Mouse (Mus musculus) forebrain, embryonic 10.5 days (tissue): ENCODE measurements at regions not wholly inside any gene's neighbourhood (a gene's known extent, or its start where the extent isn't known, plus 50 kb on each side); places are given as distances from the start of the nearest gene placed in this dataset.

Source experiments
- DNase-seq: peaks from one replicate; pipeline ENCODE4 v3.0.0-alpha.2; 2017; ENCODE audit warnings: low spot score; ENCODE audit errors: extremely low spot score
- H3K27ac ChIP-seq: fragments of 300-500 bp; sonication (generic); 2 replicates; pipeline ENCODE4 v1.5.1; 2016; ENCODE audit warnings: mild to moderate bottlenecking
- H3K27me3 ChIP-seq: fragments of 300-500 bp; sonication (generic); 2 replicates; pipeline ENCODE4 v1.6.1; 2016; ENCODE audit warnings: mild to moderate bottlenecking; ENCODE audit not compliant: poor library complexity, severe bottlenecking
- H3K36me3 ChIP-seq: fragments of 300-500 bp; sonication (generic); replicated peaks from 2 replicates; pipeline ENCODE4 v1.6.1; 2016; ENCODE audit warnings: mild to moderate bottlenecking, moderate library complexity
- H3K4me1 ChIP-seq: fragments of 300-500 bp; sonication (generic); 2 replicates; pipeline ENCODE4 v1.6.1; 2016
- H3K4me3 ChIP-seq: fragments of 300-500 bp; sonication (generic); 2 replicates; pipeline ENCODE4 v1.5.1; 2016; ENCODE audit warnings: mild to moderate bottlenecking, moderate library complexity
- H3K9me3 ChIP-seq: fragments of 300-500 bp; sonication (generic); 2 replicates; pipeline ENCODE4 v1.6.1; 2016; ENCODE audit warnings: mild to moderate bottlenecking, moderate library complexity
- WGBS: fragments of 180-500 bp; shearing (Covaris S2); methylation state at CpG from one replicate; pipeline ENCODE4 v1.1.7; 2016; 5-methylcytosine and 5-hydroxymethylcytosine counted together

DNA sequence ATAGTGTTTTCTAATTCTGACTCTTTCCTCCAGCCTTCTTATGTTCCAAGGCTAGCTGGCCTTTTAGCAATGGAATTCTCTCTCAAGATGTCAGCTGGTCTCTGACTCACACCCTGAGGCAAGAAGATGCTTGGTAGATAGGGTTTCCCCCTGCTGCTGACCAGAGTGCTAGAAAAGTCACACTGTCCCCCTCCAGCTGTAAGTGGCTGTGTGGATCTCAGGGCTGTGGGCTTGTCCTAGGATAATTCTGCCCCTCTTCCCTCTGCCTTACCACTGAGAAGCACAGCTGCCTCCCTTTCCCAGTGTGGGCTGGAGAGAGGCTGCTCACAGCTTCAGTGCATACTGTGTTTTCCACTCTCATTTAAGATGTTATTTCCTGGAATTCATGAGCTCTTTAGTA, 585.3 kb upstream of the Zeb2 start:
- H3K9me3 ChIP-seq = no peaks in the 10 kb centered on the region
- H3K4me1 ChIP-seq = peaks cover 5% of the 10 kb centered on the region; the same call in 1 of the 2 replicates
- H3K4me3 ChIP-seq = no peak overlapping the region
- DNase-seq = no peak
- H3K36me3 ChIP-seq = no peaks in the 10 kb centered on the region
- H3K27me3 ChIP-seq = no peaks in the 10 kb centered on the region
- 0 out of 2 replicates have a peak overlapping the region, but pooled peaks have one; percentile 15 for H3K27ac ChIP-seq

DNA sequence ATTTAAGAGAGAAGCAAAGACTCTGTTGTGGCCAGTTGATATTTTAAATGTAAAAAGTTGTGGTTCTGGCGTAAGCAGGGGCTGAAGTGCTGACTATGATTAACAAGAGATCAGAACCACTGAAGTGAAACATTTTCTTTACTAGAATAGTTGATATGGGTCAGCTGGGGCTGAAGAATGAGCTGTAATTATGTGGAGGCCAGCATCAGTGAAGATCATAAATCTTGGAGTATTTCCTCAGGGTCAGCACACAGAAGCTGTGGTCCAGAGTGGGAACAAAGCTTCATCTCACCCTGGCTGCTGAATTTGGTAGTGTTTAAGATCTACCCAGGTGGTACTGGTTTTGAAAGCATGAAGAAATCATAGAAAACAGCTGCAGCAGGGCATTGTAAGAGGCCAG, 583.4 kb upstream of the Zeb2 start:
- DNase-seq = no peak
- 93% methylated on average over 1 of the region's 1 CpGs for WGBS
- Histone ChIP-seq H3K4me1 (peaks cover 5% of the 10 kb centered on the region; the same call in 1 of the 2 replicates), H3K36me3 (no peaks in the 10 kb centered on the region), H3K9me3 (no peaks in the 10 kb centered on the region), H3K27me3 (no peaks in the 10 kb centered on the region), H3K4me3 (no peak overlapping the region), H3K27ac (no peak overlapping the region)

DNA sequence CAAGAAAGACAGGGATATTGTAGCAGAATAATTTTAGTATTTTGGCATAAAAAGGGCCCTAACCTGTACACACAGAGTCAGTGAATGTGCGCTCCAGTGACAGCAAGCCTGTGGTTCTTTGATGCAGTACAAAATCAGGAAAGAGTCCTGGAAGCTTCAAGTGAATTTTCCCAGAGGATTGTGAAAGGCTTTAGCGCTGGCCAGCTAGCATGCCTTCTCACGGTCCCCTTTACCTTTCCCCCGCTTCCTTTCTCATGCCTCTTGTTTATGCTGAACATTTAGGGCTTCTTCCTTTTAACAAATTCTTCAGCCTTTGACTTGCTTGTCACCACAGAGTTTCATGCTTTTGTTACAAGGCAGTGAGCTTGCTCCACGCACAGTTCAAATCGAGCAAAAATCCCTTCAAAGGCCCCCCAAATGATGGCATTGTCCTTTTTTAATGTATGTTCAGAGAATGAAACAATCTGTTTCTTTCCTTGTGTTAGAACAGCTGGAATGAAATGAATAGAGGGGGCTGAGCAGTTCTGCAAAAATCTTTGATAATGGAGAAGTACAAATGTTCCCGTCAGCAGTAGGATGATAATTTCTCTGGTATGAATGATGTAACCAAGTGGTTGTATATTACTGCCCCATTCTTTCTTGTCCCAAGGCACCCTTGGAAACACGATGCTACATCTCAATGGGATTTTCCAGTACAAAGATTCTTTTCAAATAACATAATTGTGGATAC, 576.3 kb upstream of the Zeb2 start:
- Histone ChIP-seq H3K4me3 (no peak overlapping the region), H3K36me3 (no peaks in the 10 kb centered on the region), H3K27ac (no peak overlapping the region), H3K9me3 (no peaks in the 10 kb centered on the region), H3K27me3 (no peaks in the 10 kb centered on the region), H3K4me1 (peaks cover 15% of the 10 kb centered on the region)
- DNase-seq = no peak
- 45% methylated on average over 8 of the region's 8 CpGs for WGBS

DNA sequence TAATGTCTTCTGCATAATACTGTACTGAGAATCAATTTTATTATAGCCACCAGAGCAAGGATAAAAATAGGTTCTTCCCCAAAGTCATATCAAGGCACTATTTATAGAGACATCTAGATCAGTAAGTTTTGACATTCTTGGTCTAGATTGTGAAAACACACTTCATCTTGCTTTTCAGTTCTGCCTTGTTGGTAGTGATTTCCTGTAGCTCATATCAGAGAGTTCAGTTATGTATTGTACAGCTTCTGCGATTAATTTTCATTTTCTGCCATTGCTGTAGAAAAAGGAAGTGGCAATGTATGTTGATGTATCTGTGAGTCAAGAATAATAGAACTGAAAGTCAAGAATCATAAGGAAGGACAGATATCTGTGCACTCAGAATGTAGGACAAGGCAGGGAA, 575.6 kb upstream of the Zeb2 start:
- DNase-seq = no peak
- no peaks in the 10 kb centered on the region for H3K27me3 ChIP-seq
- H3K27ac ChIP-seq = no peak overlapping the region
- peaks cover 15% of the 10 kb centered on the region for H3K4me1 ChIP-seq
- H3K4me3 ChIP-seq = no peak overlapping the region
- WGBS = 89% methylated on average over 1 of the region's 1 CpGs
- no peaks in the 10 kb centered on the region for H3K9me3 ChIP-seq
- no peaks in the 10 kb centered on the region for H3K36me3 ChIP-seq

DNA sequence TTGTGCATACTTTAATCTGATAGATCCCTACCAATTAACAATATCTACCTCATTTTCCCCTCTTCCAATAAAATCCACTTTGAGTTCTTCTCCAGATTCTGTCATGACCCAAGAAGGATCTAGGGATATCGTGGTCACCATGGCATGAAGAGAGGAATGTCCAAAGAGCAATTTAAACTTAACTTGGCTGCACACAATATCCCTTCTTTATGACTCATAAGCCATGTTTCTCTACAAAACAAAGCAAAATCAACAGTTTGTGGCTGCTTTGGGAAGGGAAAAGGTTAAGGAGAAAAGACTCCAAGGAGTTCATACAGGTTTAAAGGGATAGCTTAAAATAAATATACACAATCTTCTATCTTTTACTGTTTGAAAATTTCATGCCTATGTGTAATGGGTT, 571.8 kb upstream of the Zeb2 start:
- Histone ChIP-seq H3K27me3 (no peaks in the 10 kb centered on the region), H3K4me3 (no peak overlapping the region), H3K36me3 (no peaks in the 10 kb centered on the region), H3K27ac (no peak overlapping the region), H3K4me1 (peaks cover 13% of the 10 kb centered on the region), H3K9me3 (no peaks in the 10 kb centered on the region)
- no peak for DNase-seq
- WGBS = 93% methylated on average over 1 of the region's 1 CpGs

DNA sequence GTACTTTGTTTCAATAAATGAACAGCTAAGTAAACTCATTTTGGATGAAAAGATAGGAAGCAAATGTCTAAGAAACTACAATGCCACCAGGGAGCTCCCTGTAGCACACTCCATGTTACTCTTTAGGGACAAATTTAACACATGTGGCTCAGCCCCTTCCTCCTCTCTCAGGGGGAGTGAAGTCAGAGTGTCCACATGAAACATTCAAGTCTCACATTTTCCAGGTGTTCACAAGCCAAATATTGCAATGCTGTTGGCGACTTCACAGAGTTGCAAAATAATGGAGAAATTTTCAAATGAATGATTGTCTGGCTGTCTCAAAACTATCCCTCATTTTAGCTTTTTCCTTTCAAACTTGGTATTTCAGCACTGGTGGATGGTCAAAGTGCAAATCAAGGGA, 564.1 kb upstream of the Zeb2 start:
- H3K27ac ChIP-seq = no peak overlapping the region
- no peaks in the 10 kb centered on the region for H3K9me3 ChIP-seq
- DNase-seq = no peak
- no peaks in the 10 kb centered on the region for H3K36me3 ChIP-seq
- H3K4me3 ChIP-seq = no peak overlapping the region
- H3K27me3 ChIP-seq = no peaks in the 10 kb centered on the region
- H3K4me1 ChIP-seq = peaks cover 4% of the 10 kb centered on the region; the same call in 1 of the 2 replicates
- WGBS = 85% methylated on average over 1 of the region's 1 CpGs

DNA sequence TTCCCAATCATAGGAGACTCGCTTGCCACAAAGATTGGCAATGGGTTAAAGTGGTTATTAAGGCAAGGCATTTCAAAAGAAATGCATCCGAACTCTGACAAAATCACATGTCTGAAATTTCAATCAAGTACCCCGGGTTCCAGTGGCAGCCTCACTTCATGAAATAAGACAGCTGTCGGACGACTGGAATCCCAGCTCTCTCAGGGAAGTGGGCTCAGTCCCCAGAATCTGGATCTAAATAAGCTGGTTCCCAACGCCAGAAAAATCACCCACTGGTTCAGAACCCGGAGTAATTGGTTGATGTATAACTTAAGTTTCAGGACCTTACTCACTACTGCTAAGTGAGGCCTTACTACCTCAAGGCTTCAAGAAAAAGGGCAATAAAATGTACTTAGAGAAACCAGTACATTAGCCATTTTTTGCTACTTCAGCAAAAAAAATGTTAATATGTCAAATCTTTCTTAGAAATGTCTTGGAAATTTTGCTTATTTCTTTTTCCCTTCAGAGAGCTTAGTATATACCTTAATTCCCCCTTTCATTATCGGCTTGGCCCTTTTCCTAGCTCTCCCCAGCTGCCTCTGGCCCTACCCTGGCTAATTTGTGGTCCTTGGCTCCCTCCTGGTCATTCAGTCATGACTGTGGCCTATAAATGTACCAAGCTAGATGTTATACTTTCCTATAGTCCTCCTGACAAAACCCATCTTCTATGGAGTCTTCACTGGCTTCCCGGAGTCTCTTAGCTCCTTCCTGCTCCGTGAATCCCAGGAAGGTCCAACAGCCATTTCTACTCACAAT, 562.1 kb upstream of the Zeb2 start:
- H3K4me3 ChIP-seq = no peak overlapping the region
- no peaks in the 10 kb centered on the region for H3K36me3 ChIP-seq
- H3K4me1 ChIP-seq = peaks cover 4% of the 10 kb centered on the region; the same call in 1 of the 2 replicates
- no peaks in the 10 kb centered on the region for H3K9me3 ChIP-seq
- no peak overlapping the region for H3K27ac ChIP-seq
- no peaks in the 10 kb centered on the region for H3K27me3 ChIP-seq
- no peak for DNase-seq
- 86% methylated on average over 10 of the region's 10 CpGs for WGBS

DNA sequence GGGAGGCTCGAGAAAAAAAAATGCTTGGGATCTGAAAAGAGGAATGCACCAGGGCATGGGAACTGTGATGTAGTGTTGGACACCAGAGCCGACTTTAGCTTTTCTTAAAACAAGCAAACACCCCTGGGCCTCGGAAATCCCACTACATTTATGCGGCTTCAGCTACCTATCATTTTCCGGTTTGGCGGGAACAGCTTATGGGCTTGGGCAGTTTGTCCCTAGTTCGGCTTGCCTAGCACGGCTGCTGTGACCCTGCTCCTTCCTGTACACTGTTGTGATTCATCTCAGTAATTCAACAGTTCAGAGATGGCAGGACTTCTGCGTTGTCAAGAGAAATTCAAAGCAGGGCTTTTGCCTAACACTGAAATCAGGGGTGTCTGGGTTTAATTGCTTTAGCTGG, 561.5 kb upstream of the Zeb2 start:
- no peaks in the 10 kb centered on the region for H3K36me3 ChIP-seq
- no peak overlapping the region for H3K4me3 ChIP-seq
- no peaks in the 10 kb centered on the region for H3K27me3 ChIP-seq
- H3K9me3 ChIP-seq = no peaks in the 10 kb centered on the region
- H3K4me1 ChIP-seq = peaks cover 4% of the 10 kb centered on the region; the same call in 1 of the 2 replicates
- 78% methylated on average over 9 of the region's 9 CpGs for WGBS
- H3K27ac ChIP-seq = no peak overlapping the region
- no peak for DNase-seq

DNA sequence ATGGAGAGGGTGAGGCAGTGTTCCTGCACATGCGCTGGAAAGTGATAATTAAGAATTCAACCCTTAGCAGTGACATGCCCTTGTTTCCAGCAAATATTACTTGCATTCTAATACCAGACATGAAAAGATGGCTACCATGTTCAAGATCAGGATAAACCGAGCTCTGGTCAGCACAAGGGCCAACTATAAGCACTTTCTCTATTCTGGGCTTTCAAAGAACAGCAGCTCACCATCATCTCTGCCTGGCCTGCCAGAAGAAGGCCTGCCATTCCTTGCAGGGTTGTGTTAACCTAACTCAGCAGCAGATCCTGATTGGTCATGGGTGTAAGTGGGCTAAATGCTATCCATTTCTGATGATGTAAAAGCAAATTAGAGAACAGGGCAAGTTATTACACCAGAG, 558.6 kb upstream of the Zeb2 start:
- 93% methylated on average over 2 of the region's 2 CpGs for WGBS
- H3K36me3 ChIP-seq = no peaks in the 10 kb centered on the region
- H3K4me1 ChIP-seq = peaks cover 4% of the 10 kb centered on the region; the same call in 1 of the 2 replicates
- H3K4me3 ChIP-seq = no peak overlapping the region
- no peak for DNase-seq
- no peaks in the 10 kb centered on the region for H3K27me3 ChIP-seq
- H3K27ac ChIP-seq = no peak overlapping the region
- H3K9me3 ChIP-seq = no peaks in the 10 kb centered on the region

DNA sequence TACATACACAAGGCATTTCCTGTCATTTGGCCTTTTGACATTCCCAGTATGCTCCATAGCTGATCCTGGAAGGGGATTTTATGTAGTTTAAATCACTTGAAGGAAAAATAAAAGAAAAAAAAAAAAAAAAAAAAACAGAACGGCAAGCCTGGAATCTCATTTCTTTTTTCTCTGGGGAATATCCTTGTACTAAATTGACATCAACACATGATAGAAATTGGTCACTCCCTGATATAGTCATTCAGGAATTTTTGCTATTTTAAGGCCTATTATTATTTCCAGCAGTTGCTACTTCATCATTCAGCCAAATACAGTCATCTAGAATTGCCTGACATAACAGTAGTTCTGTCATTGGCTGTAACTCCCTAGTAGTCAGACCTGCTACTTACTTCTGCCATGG, 538.8 kb upstream of the Zeb2 start:
- H3K4me1 ChIP-seq = no peaks in the 10 kb centered on the region
- 76% methylated on average over 1 of the region's 1 CpGs for WGBS

DNA sequence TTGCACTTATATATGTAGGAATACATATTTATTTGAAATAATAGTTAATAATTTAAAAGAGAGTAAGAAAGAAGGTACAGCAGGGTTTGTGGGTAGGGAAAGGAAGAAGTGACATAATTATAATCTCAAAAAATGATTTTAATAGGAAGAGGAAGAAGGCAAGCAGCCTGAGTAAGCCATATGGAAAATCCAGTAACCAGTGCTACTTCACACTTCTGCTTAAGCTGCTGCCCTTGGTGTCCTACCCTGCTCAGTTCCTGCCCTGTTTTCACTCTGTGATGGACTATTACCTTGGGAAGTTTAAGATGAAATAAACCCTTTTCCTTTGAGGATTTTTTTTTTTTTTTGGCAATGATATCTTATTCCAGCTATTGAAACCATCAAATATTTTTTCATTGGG, 537.5 kb upstream of the Zeb2 start:
- Histone ChIP-seq H3K27me3 (no peaks in the 10 kb centered on the region), H3K4me3 (no peak overlapping the region), H3K9me3 (no peaks in the 10 kb centered on the region), H3K36me3 (no peaks in the 10 kb centered on the region), H3K4me1 (no peaks in the 10 kb centered on the region), H3K27ac (no peak overlapping the region)
- no peak for DNase-seq

More for the DNA sequence above, 538.8 kb upstream of the Zeb2 start:
- DNase-seq = no peak
- H3K9me3 ChIP-seq = no peaks in the 10 kb centered on the region
- no peaks in the 10 kb centered on the region for H3K36me3 ChIP-seq
- H3K27me3 ChIP-seq = no peaks in the 10 kb centered on the region
- H3K4me3 ChIP-seq = no peak overlapping the region
- no peak overlapping the region for H3K27ac ChIP-seq

DNA sequence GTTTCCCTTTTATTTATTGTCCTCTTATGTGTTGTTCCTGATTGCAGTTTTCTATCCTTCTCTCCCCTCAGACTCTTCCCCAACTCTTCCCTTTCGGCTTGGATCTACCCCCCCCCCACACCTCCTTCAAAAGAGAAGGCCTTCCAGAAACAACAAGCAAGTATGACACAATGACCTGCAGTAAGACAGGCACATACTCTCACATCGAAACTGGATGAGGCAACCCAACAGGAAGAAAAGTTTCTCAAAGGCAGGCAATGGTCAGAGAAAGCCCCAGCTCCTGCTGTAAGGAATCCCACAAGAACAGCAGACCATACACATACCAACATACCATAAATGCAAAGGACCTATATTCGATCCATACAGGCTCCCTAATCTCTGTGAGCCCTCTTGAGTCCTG, 535.8 kb upstream of the Zeb2 start:
- H3K36me3 ChIP-seq = no peaks in the 10 kb centered on the region
- no peaks in the 10 kb centered on the region for H3K27me3 ChIP-seq
- WGBS = 78% methylated on average over 3 of the region's 3 CpGs

DNA sequence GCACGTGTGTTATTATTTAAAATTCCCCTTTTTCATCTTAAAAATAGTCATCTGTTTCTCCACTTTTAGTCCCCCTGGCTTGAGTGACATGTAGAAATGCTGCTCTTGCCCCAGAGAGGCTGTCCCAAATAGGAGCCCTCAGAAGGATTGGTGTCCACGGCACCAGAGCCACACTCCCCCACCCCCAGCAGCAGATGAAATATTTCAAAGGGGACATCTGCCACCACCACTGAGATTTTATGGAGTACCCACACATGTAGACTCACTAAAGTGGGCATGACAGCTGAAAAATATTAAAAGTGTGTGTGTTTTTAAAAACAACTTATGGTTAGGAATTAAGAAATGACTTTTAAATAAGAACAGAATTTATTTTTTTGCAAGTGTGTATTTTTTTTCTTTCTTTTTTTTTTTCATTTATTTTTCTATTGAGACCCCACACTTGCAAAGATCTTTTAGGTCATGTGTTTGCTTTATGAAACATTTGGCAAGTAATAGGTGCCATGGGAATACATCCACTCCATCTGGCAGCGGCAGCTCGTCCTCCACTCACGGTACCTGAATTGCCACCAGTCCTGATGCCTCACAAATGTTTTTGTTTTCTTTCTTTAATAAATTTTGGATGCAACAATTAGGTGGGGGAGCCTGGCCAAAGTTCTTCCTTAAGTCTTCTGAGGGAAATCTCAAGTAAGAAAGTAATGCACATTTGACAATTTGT, 533.2 kb upstream of the Zeb2 start:
- H3K36me3 ChIP-seq = no peaks in the 10 kb centered on the region
- no peak for DNase-seq
- no peaks in the 10 kb centered on the region for H3K4me1 ChIP-seq
- no peak overlapping the region for H3K4me3 ChIP-seq
- no peak overlapping the region for H3K27ac ChIP-seq
- 93% methylated on average over 5 of the region's 5 CpGs for WGBS
- no peaks in the 10 kb centered on the region for H3K9me3 ChIP-seq
- no peaks in the 10 kb centered on the region for H3K27me3 ChIP-seq

More for the DNA sequence above, 535.8 kb upstream of the Zeb2 start:
- no peaks in the 10 kb centered on the region for H3K4me1 ChIP-seq
- DNase-seq = no peak
- H3K9me3 ChIP-seq = no peaks in the 10 kb centered on the region
- no peak overlapping the region for H3K27ac ChIP-seq
- H3K4me3 ChIP-seq = no peak overlapping the region
